Mouse (Mus musculus): Measurements from ENCODE around the gene Hoxb4. TPM values are rescaled to one million over a fixed set of nuclear protein-coding genes. Genes with fewer than 3 reads are reported as not detected.
A peak's percentile ranks its signal among the peaks of the same experiment; 100 is the strongest.

Hoxb4 gene
- polyA plus RNA-seq, 1 experiment from 2014 or later, result 3.3 TPM

- H3K9me3 ChIP-seq (ENCODE audit: control insufficient read depth, low read length), result peaks cover 3% of the 10 kb centered on the region; the same call in 1 of the 2 replicates
- no peak for ATAC-seq
- peak overlapping the region; percentile 34; the same call in 1 of the 2 replicates for H3K4me2 ChIP-seq (ENCODE audit: low read length)
- no peaks in the 10 kb centered on the region for H3K36me3 ChIP-seq (ENCODE audit: control insufficient read depth, insufficient read depth, low read length)
- H3K9ac ChIP-seq (ENCODE audit: low read depth, low read length), result no peak overlapping the region; the same call in 1 of the 2 replicates
- H3K4me1 ChIP-seq (ENCODE audit: control insufficient read depth, insufficient read depth, low read depth, low read length), result no peaks in the 10 kb centered on the region
- WGBS, result 14% methylated on average over 6 of the region's 6 CpGs
- H3K27ac ChIP-seq (ENCODE audit: low read depth, low read length), result no peak overlapping the region
- H3K27me3 ChIP-seq (replicated peaks; ENCODE audit: control insufficient read depth, insufficient read depth, low read length), result peaks cover 57% of the 10 kb centered on the region
- H3K4me3 ChIP-seq (ENCODE audit: low read length), result no peak overlapping the region
These were observed 28.2 kb upstream of the Hoxb4 start for GRCm38 (mm10) chr11:96289837-96290236.

DNA sequence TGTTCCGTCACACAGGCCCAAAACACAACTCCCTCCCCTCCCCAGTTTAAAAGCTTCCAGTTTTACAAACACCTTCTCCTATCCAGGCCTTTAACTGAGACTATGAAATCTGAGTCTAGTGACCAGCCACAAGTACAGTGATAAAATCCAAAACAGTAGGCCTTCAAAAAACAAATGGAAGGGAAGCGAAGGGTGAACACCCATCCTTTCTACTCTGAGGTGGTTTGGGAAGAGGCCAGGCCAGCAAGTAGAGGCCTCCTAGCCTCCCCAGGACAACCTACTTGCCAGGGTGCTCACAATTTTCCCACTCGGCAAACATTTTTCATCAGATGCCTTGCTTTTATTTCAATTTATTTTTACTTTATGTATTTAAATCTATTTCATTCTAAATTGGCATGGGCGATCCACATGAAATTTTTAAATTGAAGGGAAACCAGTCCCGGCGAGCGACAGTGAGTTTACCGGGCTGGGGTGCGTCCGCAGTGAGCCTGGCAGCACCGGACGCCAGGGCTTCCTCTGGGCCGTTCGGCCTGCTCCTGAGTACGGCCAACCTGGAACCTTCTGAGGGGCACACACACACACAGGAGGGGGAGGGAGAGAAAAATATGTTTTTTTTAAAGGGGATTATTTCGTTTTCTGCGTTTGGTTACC lies 27.2 kb upstream of the Hoxb4 start:
- H3K36me3 ChIP-seq (ENCODE audit: control insufficient read depth, insufficient read depth, low read length), result no peaks in the 10 kb centered on the region
- H3K27ac ChIP-seq (ENCODE audit: low read depth, low read length), result 0 out of 2 replicates have a peak overlapping the region, but pooled peaks have one; percentile 6
- H3K4me1 ChIP-seq (ENCODE audit: control insufficient read depth, insufficient read depth, low read depth, low read length), result no peaks in the 10 kb centered on the region
- peak overlapping the region; percentile 37; the same call in 1 of the 2 replicates for H3K4me2 ChIP-seq (ENCODE audit: low read length)
- no peak for ATAC-seq
- H3K4me3 ChIP-seq (ENCODE audit: low read length), result no peak overlapping the region; the same call in 1 of the 2 replicates
- peaks cover 3% of the 10 kb centered on the region; the same call in 1 of the 2 replicates for H3K9me3 ChIP-seq (ENCODE audit: control insufficient read depth, low read length)
- H3K27me3 ChIP-seq (replicated peaks; ENCODE audit: control insufficient read depth, insufficient read depth, low read length), result peaks cover 58% of the 10 kb centered on the region
- no peak overlapping the region for H3K9ac ChIP-seq (ENCODE audit: low read depth, low read length)
- 8% methylated on average over 17 of the region's 17 CpGs for WGBS

DNA sequence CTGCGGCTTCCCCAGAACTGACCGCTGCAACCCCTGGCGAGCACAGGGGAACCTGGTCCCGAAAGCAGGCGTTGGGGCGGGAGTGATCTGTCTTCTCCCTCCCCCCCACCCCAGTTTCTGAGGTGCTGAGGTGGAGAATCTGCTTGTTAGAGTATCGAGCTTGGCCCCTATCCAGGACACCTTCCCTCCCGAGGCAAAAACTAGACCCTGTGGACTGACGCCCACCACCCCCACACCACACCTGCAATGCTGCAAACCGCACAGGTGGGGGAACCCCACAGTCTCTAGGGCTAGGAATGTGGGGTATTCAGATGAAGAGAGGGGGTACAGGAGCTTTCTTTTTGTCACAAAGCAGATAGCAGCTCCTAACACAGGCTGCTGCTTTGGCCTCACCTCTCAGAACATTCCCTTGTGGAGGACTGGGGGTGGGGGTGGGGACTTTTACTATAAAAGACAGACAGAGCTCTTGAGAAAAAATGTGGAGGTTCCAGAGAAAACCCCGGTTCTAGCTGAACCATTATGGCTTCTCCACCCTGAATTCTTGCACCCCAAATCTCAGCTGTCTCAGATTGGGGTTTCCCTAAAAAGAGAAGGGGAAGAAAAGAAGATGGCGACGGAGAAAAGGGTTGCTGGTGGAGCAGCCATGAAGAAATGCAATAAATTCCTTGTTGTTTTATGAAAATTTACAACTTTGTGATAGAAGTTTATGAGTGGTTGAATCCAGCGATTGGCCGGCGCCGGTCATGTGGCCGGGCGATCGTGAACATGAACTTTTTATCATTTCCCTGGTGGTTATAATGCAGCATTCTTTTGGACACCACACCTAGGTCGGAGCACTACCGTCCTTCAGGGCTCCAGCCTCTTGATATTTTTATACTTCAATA lies 26.1 kb upstream of the Hoxb4 start, which contains the start of gene Hoxb6:
Gene Hoxb6 (plus strand): TSS at position 796 of the 884 bp plus-strand sequence.
- peak within 1 kb of the TSS; percentile 37 for H3K4me2 ChIP-seq (ENCODE audit: low read length)

GRCm38 (mm10) chr11:96292565-96293301 lies 25.3 kb upstream of the Hoxb4 start:
- Histone ChIP-seq H3K27me3 (replicated peaks; ENCODE audit: control insufficient read depth, insufficient read depth, low read length) (peaks cover 63% of the 10 kb centered on the region), H3K27ac (ENCODE audit: low read depth, low read length) (peak overlapping the region; percentile 71), H3K4me2 (ENCODE audit: low read length) (no peak overlapping the region), H3K9me3 (ENCODE audit: control insufficient read depth, low read length) (no peaks in the 10 kb centered on the region), H3K9ac (ENCODE audit: low read depth, low read length) (peak overlapping the region; percentile 55), H3K36me3 (ENCODE audit: control insufficient read depth, insufficient read depth, low read length) (no peaks in the 10 kb centered on the region), H3K4me1 (ENCODE audit: control insufficient read depth, insufficient read depth, low read depth, low read length) (no peaks in the 10 kb centered on the region), H3K4me3 (ENCODE audit: low read length) (peak overlapping the region; percentile 35)
- 3% methylated on average over 12 of the region's 12 CpGs for WGBS
- ATAC-seq, result no peak

More for the DNA sequence above, 26.1 kb upstream of the Hoxb4 start, which contains the start of gene Hoxb6:
- Histone ChIP-seq H3K4me1 (ENCODE audit: control insufficient read depth, insufficient read depth, low read depth, low read length) (no peaks in the 10 kb centered on the region), H3K9me3 (ENCODE audit: control insufficient read depth, low read length) (no peaks in the 10 kb centered on the region), H3K9ac (ENCODE audit: low read depth, low read length) (peak within 1 kb of the TSS; percentile 55), H3K27ac (ENCODE audit: low read depth, low read length) (peak within 1 kb of the TSS; percentile 71), H3K36me3 (ENCODE audit: control insufficient read depth, insufficient read depth, low read length) (no peaks in the 10 kb centered on the region), H3K4me3 (ENCODE audit: low read length) (peak within 1 kb of the TSS; percentile 35), H3K27me3 (replicated peaks; ENCODE audit: control insufficient read depth, insufficient read depth, low read length) (peaks cover 62% of the 10 kb centered on the region)
- WGBS, result 6% methylated on average over 22 of the region's 22 CpGs
- ATAC-seq, result no peak

GRCm38 (mm10) chr11:96293302-96293921 lies 24.7 kb upstream of the Hoxb4 start:
- Histone ChIP-seq H3K9me3 (ENCODE audit: control insufficient read depth, low read length) (no peaks in the 10 kb centered on the region), H3K4me2 (ENCODE audit: low read length) (no peak overlapping the region), H3K27me3 (replicated peaks; ENCODE audit: control insufficient read depth, insufficient read depth, low read length) (peaks cover 60% of the 10 kb centered on the region), H3K4me3 (ENCODE audit: low read length) (peak overlapping the region; percentile 35), H3K9ac (ENCODE audit: low read depth, low read length) (peak overlapping the region; percentile 55), H3K4me1 (ENCODE audit: control insufficient read depth, insufficient read depth, low read depth, low read length) (no peaks in the 10 kb centered on the region), H3K36me3 (ENCODE audit: control insufficient read depth, insufficient read depth, low read length) (no peaks in the 10 kb centered on the region), H3K27ac (ENCODE audit: low read depth, low read length) (peak overlapping the region; percentile 71)
- ATAC-seq, result no peak
- 4% methylated on average over 22 of the region's 22 CpGs for WGBS

DNA sequence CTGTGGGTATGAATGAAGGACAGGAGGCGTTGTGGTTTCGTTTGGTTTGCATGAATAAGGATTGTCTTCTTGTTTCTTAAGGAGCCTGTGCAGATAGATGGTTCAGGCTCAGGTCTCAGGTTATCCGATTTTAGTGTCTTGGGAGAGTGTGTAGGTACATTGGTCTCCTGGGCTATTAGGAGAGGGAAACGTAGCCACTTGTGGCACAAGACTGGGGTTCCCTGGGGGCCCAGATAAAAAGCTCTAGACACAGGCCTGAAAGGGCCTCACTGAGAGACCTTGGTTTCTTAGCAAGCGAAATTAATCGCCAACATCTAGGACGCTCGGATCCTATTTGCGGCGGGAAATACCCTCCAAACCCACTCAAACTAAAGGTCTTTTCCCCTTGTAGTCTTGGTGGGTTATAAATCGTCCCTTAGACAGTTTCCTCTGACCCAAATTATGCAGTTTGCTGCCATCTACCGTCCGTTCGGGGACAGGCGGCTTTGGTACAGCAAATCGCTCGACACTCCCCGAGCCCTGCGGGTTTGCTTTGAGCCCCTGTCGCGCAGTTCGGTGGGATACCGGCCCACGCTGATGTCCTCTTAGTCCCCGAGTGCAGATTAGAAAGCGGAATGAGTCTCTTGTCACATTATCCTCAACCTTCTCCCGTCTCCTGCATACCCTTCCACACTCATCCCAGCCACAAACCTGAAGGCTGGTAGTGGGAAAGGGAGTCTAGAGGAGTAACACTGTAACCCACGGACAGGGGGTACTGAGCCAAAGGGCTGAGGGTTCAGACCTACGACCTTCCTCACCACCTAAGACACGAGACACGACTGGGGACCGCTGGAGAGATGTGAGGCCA lies 23.6 kb upstream of the Hoxb4 start:
- no peaks in the 10 kb centered on the region for H3K9me3 ChIP-seq (ENCODE audit: control insufficient read depth, low read length)
- peak overlapping the region; percentile 32; the same call in 1 of the 2 replicates for H3K9ac ChIP-seq (ENCODE audit: low read depth, low read length)
- no peak overlapping the region for H3K4me2 ChIP-seq (ENCODE audit: low read length)
- peak overlapping the region; percentile 35 for H3K4me3 ChIP-seq (ENCODE audit: low read length)
- under 1% methylated on average over 32 of the region's 32 CpGs for WGBS
- no peaks in the 10 kb centered on the region for H3K36me3 ChIP-seq (ENCODE audit: control insufficient read depth, insufficient read depth, low read length)
- H3K27ac ChIP-seq (ENCODE audit: low read depth, low read length), result peak overlapping the region; percentile 36; the same call in 1 of the 2 replicates
- ATAC-seq, result peak; percentile 38; the same call in 1 of the 2 replicates
- H3K27me3 ChIP-seq (replicated peaks; ENCODE audit: control insufficient read depth, insufficient read depth, low read length), result peaks cover 52% of the 10 kb centered on the region
- no peaks in the 10 kb centered on the region for H3K4me1 ChIP-seq (ENCODE audit: control insufficient read depth, insufficient read depth, low read depth, low read length)

DNA sequence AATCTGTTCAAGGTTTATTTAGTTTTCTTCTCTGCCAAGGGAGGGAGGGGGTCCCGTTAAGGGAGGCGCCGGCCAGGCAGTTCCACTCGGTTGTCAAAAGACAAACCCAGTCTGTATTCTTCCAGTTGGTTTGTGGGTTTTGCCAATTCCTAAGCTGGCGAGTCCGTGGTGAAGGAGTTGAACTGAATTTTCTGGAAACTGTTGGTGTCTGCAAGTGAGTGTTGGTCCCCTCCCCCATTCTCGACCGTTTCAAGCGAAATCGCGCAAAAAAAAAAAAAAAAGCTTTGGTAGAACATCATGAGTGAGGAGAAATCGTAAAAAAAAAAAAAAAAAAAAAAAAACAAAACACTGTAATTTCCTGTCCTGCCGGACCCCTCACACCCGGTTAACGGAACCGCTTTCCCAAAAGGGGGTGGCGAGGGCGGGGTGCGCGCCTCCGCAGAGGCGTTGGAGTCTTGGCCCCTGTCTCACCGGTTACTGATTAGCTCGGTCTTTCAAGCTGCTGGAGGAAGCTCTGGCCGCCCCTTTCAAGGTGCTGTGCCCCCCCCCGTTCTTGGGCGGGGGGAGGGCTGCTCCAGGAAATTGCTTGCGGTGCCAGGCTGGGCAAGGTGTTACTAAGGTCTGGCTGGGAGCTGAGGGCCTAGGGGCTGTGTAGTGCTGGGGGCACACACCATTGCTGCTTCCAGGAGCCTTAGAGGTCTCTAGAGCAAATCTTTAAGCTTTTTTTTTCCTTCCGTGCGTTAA lies 22.8 kb upstream of the Hoxb4 start:
- no peaks in the 10 kb centered on the region for H3K9me3 ChIP-seq (ENCODE audit: control insufficient read depth, low read length)
- peak overlapping the region; percentile 35; the same call in 1 of the 2 replicates for H3K9ac ChIP-seq (ENCODE audit: low read depth, low read length)
- no peaks in the 10 kb centered on the region for H3K4me1 ChIP-seq (ENCODE audit: control insufficient read depth, insufficient read depth, low read depth, low read length)
- no peaks in the 10 kb centered on the region for H3K36me3 ChIP-seq (ENCODE audit: control insufficient read depth, insufficient read depth, low read length)
- H3K27me3 ChIP-seq (replicated peaks; ENCODE audit: control insufficient read depth, insufficient read depth, low read length), result peaks cover 52% of the 10 kb centered on the region
- 2% methylated on average over 30 of the region's 30 CpGs for WGBS
- H3K4me3 ChIP-seq (ENCODE audit: low read length), result peak overlapping the region; percentile 35
- ATAC-seq, result no peak
- peak overlapping the region; percentile 28; the same call in 1 of the 2 replicates for H3K4me2 ChIP-seq (ENCODE audit: low read length)
- H3K27ac ChIP-seq (ENCODE audit: low read depth, low read length), result peak overlapping the region; percentile 18; the same call in 1 of the 2 replicates
